Mouse (Mus musculus): ENCODE measurements around the gene Wfikkn1.

The Wfikkn1 gene

GRCm38 (mm10) chr17:25867836-25868600, 12.6 kb downstream of the Wfikkn1 start:
- peak; percentile 45 for DNase-seq

GRCm38 (mm10) chr17:25867509-25867835, 13.2 kb downstream of the Wfikkn1 start:
- DNase-seq = peak; percentile 30

- no peak for DNase-seq
Measured at GRCm38 (mm10) chr17:25866172-25866571, 14.5 kb downstream of the Wfikkn1 start.

GRCm38 (mm10) chr17:25865288-25865687, 15.4 kb downstream of the Wfikkn1 start:
- DNase-seq = no peak

GRCm38 (mm10) chr17:25864311-25864710, 16.3 kb downstream of the Wfikkn1 start:
- no peak for DNase-seq

GRCm38 (mm10) chr17:25863681-25864080, 17.0 kb downstream of the Wfikkn1 start:
- no peak for DNase-seq

GRCm38 (mm10) chr17:25861704-25862612, 18.7 kb downstream of the Wfikkn1 start:
- no peak for DNase-seq

GRCm38 (mm10) chr17:25860832-25861703, 19.6 kb downstream of the Wfikkn1 start, which contains the start of gene Wdr90:
Gene Wdr90, minus strand, starts transcription at chr17:25861501.
- DNase-seq = peak; percentile 88

GRCm38 (mm10) chr17:25860229-25860628, 20.4 kb downstream of the Wfikkn1 start:
- DNase-seq = no peak

GRCm38 (mm10) chr17:25844396-25844901, 36.2 kb downstream of the Wfikkn1 start, which contains the start of gene Rhot2:
Gene Rhot2, minus strand, starts transcription at chr17:25844851.
- DNase-seq = peak; percentile 96

GRCm38 (mm10) chr17:25843636-25844395, 36.8 kb downstream of the Wfikkn1 start:
- peak; percentile 65 for DNase-seq

GRCm38 (mm10) chr17:25843122-25843521, 37.5 kb downstream of the Wfikkn1 start:
- DNase-seq = no peak

GRCm38 (mm10) chr17:25842509-25842908, 38.1 kb downstream of the Wfikkn1 start:
- no peak for DNase-seq

- DNase-seq = no peak
Measured at GRCm38 (mm10) chr17:25841117-25841880, 39.4 kb downstream of the Wfikkn1 start, which contains the start of gene Gm20683. Gene Gm20683, minus strand, starts transcription at chr17:25841763.

GRCm38 (mm10) chr17:25840519-25840918, 40.1 kb downstream of the Wfikkn1 start:
- DNase-seq = no peak

GRCm38 (mm10) chr17:25839455-25840235, 41.0 kb downstream of the Wfikkn1 start:
- DNase-seq = peak; percentile 32

- DNase-seq = no peak
Measured at GRCm38 (mm10) chr17:25838904-25839303, 41.8 kb downstream of the Wfikkn1 start.

GRCm38 (mm10) chr17:25837533-25837932, 43.1 kb downstream of the Wfikkn1 start:
- DNase-seq = no peak

- DNase-seq = peak; percentile 60
Measured at GRCm38 (mm10) chr17:25837076-25837410, 43.6 kb downstream of the Wfikkn1 start, which contains the start of gene Rhbdl1. Gene Rhbdl1, minus strand, starts transcription at chr17:25837295.

All from liver (tissue).